Mouse (Mus musculus): Measurements from ENCODE around the gene Tbc1d8.

DNA sequence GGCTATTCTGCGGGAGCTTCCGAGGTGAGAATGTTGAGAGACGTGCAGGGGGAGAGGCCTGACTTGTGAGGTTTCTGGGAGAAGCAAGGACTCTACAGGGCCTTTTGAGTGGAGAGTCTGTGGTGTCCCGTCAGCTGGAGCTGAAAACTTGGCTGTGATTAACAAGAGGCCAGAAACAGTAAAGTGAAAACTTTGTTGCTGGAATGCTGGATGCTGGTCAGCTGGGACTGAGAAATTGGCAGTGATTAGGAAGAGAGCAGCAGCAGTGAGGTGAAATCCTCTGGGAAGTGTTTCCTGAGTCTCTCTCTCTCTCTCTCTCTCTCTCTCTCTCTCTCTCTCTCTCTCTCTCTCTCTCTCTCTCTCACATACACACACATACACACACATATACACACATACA is 136.7 kb downstream of the Tbc1d8 start:
- TF ChIP-seq CTCF (IDR thresholded peaks at IDR 0.05; ENCODE audit: insufficient read depth, low read length) (no peak), POLR2A (IDR thresholded peaks at IDR 0.05; ENCODE audit: borderline replicate concordance, extremely low read depth, low read depth, low read length) (no peak)

Measured in lung, adult 2 months (tissue).